Mouse (Mus musculus): ENCODE data around the gene Zfhx3. TPM values are rescaled to one million over a fixed set of nuclear protein-coding genes. Genes with fewer than 3 reads are reported as not detected.

Zfhx3 gene
- polyA plus RNA-seq, 1 experiment: 4.7 TPM

- DNase-seq (ENCODE audit: low spot score): no peak
These were observed 498.0 kb downstream of the Zfhx3 start for GRCm38 (mm10) chr8:108440476-108440875.

- DNase-seq (ENCODE audit: low spot score): no peak
These were observed 508.4 kb downstream of the Zfhx3 start for GRCm38 (mm10) chr8:108450847-108451246.

GRCm38 (mm10) chr8:108454561-108455311, 512.3 kb downstream of the Zfhx3 start:
- DNase-seq (ENCODE audit: low spot score): no peak

- DNase-seq (ENCODE audit: low spot score): no peak
These were observed 524.2 kb downstream of the Zfhx3 start for GRCm38 (mm10) chr8:108466653-108467052.

- no peak for DNase-seq (ENCODE audit: low spot score)
These were observed 525.0 kb downstream of the Zfhx3 start for GRCm38 (mm10) chr8:108467172-108468035.

- DNase-seq (ENCODE audit: low spot score): no peak
These were observed 527.8 kb downstream of the Zfhx3 start for GRCm38 (mm10) chr8:108470269-108470668.

GRCm38 (mm10) chr8:108474556-108474955, 532.1 kb downstream of the Zfhx3 start:
- no peak for DNase-seq (ENCODE audit: low spot score)

GRCm38 (mm10) chr8:108478131-108478530, 535.7 kb downstream of the Zfhx3 start:
- no peak for DNase-seq (ENCODE audit: low spot score)

- DNase-seq (ENCODE audit: low spot score): no peak
These were observed 537.7 kb downstream of the Zfhx3 start for GRCm38 (mm10) chr8:108480141-108480540.

- no peak for DNase-seq (ENCODE audit: low spot score)
These were observed 538.8 kb downstream of the Zfhx3 start for GRCm38 (mm10) chr8:108481167-108481815.

- no peak for DNase-seq (ENCODE audit: low spot score)
These were observed 553.7 kb downstream of the Zfhx3 start for GRCm38 (mm10) chr8:108496101-108496500.

- no peak for DNase-seq (ENCODE audit: low spot score)
These were observed 564.3 kb downstream of the Zfhx3 start for GRCm38 (mm10) chr8:108506779-108507178.

- DNase-seq (ENCODE audit: low spot score): no peak
These were observed 565.3 kb downstream of the Zfhx3 start for GRCm38 (mm10) chr8:108507769-108508168.

- no peak for DNase-seq (ENCODE audit: low spot score)
These were observed 568.3 kb downstream of the Zfhx3 start for GRCm38 (mm10) chr8:108510641-108511325.

- no peak for DNase-seq (ENCODE audit: low spot score)
These were observed 575.7 kb downstream of the Zfhx3 start for GRCm38 (mm10) chr8:108518116-108518515.

- DNase-seq (ENCODE audit: low spot score): no peak
These were observed 579.6 kb downstream of the Zfhx3 start for GRCm38 (mm10) chr8:108522050-108522449.

GRCm38 (mm10) chr8:108529421-108529820, 587.0 kb downstream of the Zfhx3 start:
- DNase-seq (ENCODE audit: low spot score): no peak

- no peak for DNase-seq (ENCODE audit: low spot score)
These were observed 592.9 kb downstream of the Zfhx3 start for GRCm38 (mm10) chr8:108535121-108535876.

GRCm38 (mm10) chr8:108536186-108536585, 593.7 kb downstream of the Zfhx3 start:
- no peak for DNase-seq (ENCODE audit: low spot score)

- DNase-seq (ENCODE audit: low spot score): no peak
These were observed 594.5 kb downstream of the Zfhx3 start for GRCm38 (mm10) chr8:108536911-108537351.

All from urinary bladder, adult 2 months (tissue).